Mouse (Mus musculus) testis, adult 2 months (tissue): ENCODE results near the gene B4galnt3.

Experiments
- CTCF ChIP-seq: fragments of 200-500 bp; IDR thresholded peaks from 2 replicates; pipeline ENCODE4 v1.5.1; 2012; ENCODE audit warnings: low read depth, mild to moderate bottlenecking, inconsistent platforms, low read length, moderate library complexity; ENCODE audit not compliant: control insufficient read depth, insufficient read depth, insufficient replicate concordance
- POLR2A ChIP-seq: fragments of 200-500 bp; IDR thresholded peaks from 2 replicates; pipeline ENCODE4 v1.6.1; 2012; ENCODE audit warnings: low read depth, mild to moderate bottlenecking, inconsistent platforms, low read length, moderate library complexity; ENCODE audit not compliant: control insufficient read depth

DNA sequence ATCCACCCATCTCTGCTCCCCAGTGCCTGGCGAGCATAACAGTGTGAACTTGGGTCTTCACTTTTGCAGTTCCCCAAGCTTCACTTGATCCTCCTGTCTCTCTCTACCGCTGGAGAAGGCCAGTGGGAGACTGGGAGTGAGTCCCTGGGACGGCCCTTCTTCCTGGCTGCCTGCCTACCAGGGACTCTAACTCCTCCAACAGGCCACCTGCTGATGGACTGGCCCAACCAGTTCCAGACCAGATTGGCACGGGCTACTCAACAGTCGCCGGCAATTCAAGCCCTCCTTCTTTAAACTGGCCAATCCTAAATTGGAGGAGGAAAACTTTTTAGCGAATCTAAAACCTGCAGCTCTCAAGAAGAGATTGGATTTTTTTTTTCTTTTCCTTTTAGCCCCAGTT is 99.4 kb downstream of the B4galnt3 start:
- TF ChIP-seq POLR2A, result peak; percentile 24; the same call in 1 of the 2 replicates
- no peak for TF ChIP-seq CTCF
